Mouse (Mus musculus) layer of hippocampus, adult 9-11 months (tissue): ENCODE measurements around the gene Ccdc110.

ENCODE experiments used
- DNase-seq: peaks from one replicate; pipeline ENCODE4 v3.0.0; 2022

Gene Ccdc110

GRCm38 (mm10) chr8:45934582-45935014 is at the start of gene Ccdc110:
Gene Ccdc110, plus strand, starts transcription at chr8:45934619.
- DNase-seq: peak; percentile 95

- no peak for DNase-seq
Observed at GRCm38 (mm10) chr8:45885202-45885685, 49.2 kb upstream of the Ccdc110 start, which contains the start of gene Pdlim3. Gene Pdlim3, plus strand, starts transcription at chr8:45885461.

GRCm38 (mm10) chr8:45885775-45886174 is 48.6 kb upstream of the Ccdc110 start:
- no peak for DNase-seq

GRCm38 (mm10) chr8:45889737-45890136 is 44.7 kb upstream of the Ccdc110 start:
- DNase-seq: no peak

- no peak for DNase-seq
Observed at GRCm38 (mm10) chr8:45896590-45896989, 37.8 kb upstream of the Ccdc110 start.

GRCm38 (mm10) chr8:45899783-45900182 is 34.6 kb upstream of the Ccdc110 start:
- DNase-seq: no peak

GRCm38 (mm10) chr8:45901626-45902025 is 32.8 kb upstream of the Ccdc110 start:
- DNase-seq: no peak

- no peak for DNase-seq
Observed at GRCm38 (mm10) chr8:45903659-45904058, 30.8 kb upstream of the Ccdc110 start.

- no peak for DNase-seq
Observed at GRCm38 (mm10) chr8:45905591-45906250, 28.7 kb upstream of the Ccdc110 start.

GRCm38 (mm10) chr8:45906251-45906619 is 28.2 kb upstream of the Ccdc110 start:
- DNase-seq: no peak

- no peak for DNase-seq
Observed at GRCm38 (mm10) chr8:45913707-45914106, 20.7 kb upstream of the Ccdc110 start.

GRCm38 (mm10) chr8:45916496-45916895 is 17.9 kb upstream of the Ccdc110 start:
- DNase-seq: no peak

GRCm38 (mm10) chr8:45917040-45917679 is 17.3 kb upstream of the Ccdc110 start:
- no peak for DNase-seq

GRCm38 (mm10) chr8:45918891-45919290 is 15.5 kb upstream of the Ccdc110 start:
- no peak for DNase-seq

- DNase-seq: no peak
Observed at GRCm38 (mm10) chr8:45920392-45920791, 14.0 kb upstream of the Ccdc110 start.

- no peak for DNase-seq
Observed at GRCm38 (mm10) chr8:45922116-45922515, 12.3 kb upstream of the Ccdc110 start.

- no peak for DNase-seq
Observed at GRCm38 (mm10) chr8:45936986-45937385, 2.6 kb downstream of the Ccdc110 start.

- no peak for DNase-seq
Observed at GRCm38 (mm10) chr8:45946283-45946682, 11.9 kb downstream of the Ccdc110 start.

GRCm38 (mm10) chr8:45950622-45951021 is 16.2 kb downstream of the Ccdc110 start:
- DNase-seq: no peak

- DNase-seq: no peak
Observed at GRCm38 (mm10) chr8:45970894-45971293, 36.5 kb downstream of the Ccdc110 start.

- no peak for DNase-seq
Observed at GRCm38 (mm10) chr8:45973988-45974505, 39.6 kb downstream of the Ccdc110 start.

- DNase-seq: peak; percentile 99
Observed at GRCm38 (mm10) chr8:45975126-45975836, 40.9 kb downstream of the Ccdc110 start, which contains the start of the genes 1700029J07Rik and Ufsp2. Gene 1700029J07Rik, minus strand, starts transcription at chr8:45975252. Gene Ufsp2, plus strand, starts transcription at chr8:45975528.

GRCm38 (mm10) chr8:45975837-45976468 is 41.5 kb downstream of the Ccdc110 start:
- DNase-seq: no peak
